Mouse (Mus musculus) heart, embryonic 15.5 days (tissue): Measurements from ENCODE around the gene Rtkn2. TPM values are rescaled to one million over a fixed set of nuclear protein-coding genes. Genes with fewer than 3 reads are reported as not detected.

Experiments used
- ATAC-seq: fragments of 200-750 bp; cut with Nextera tagmentation; replicated peaks from 2 replicates; pipeline ENCODE4 v1.8.0; 2017; ENCODE audit warnings: low read depth, moderate TSS enrichment; ENCODE audit not compliant: insufficient number of reproducible peaks, insufficient read depth, low FRiP score
- H3K27ac ChIP-seq: fragments of 300-500 bp; sonication (generic); 2 replicates; pipeline ENCODE4 v1.5.1; 2015; ENCODE audit warnings: mild to moderate bottlenecking, inconsistent platforms
- H3K27me3 ChIP-seq: fragments of 300-500 bp; sonication (generic); 2 replicates; pipeline ENCODE4 v1.6.1; 2015; ENCODE audit warnings: inconsistent platforms
- H3K36me3 ChIP-seq: fragments of 300-500 bp; sonication (generic); 2 replicates; pipeline ENCODE4 v1.6.1; 2015; ENCODE audit warnings: mild to moderate bottlenecking, inconsistent platforms
- H3K4me1 ChIP-seq: fragments of 300-500 bp; sonication (generic); replicated peaks from 2 replicates; pipeline ENCODE4 v1.6.1; 2015; ENCODE audit warnings: inconsistent platforms
- H3K4me2 ChIP-seq: fragments of 300-500 bp; sonication (generic); 2 replicates; pipeline ENCODE4 v1.6.1; 2015; ENCODE audit warnings: inconsistent platforms, mild to moderate bottlenecking, moderate library complexity
- H3K4me3 ChIP-seq: fragments of 300-500 bp; sonication (generic); 2 replicates; pipeline ENCODE4 v1.5.1; 2015; ENCODE audit warnings: mild to moderate bottlenecking, inconsistent platforms
- H3K9ac ChIP-seq: fragments of 300-500 bp; sonication (generic); 2 replicates; pipeline ENCODE4 v1.6.1; 2015; ENCODE audit warnings: mild to moderate bottlenecking, inconsistent platforms
- H3K9me3 ChIP-seq: fragments of 300-500 bp; sonication (generic); replicated peaks from 2 replicates; pipeline ENCODE4 v1.6.1; 2016; ENCODE audit warnings: inconsistent platforms
- WGBS: fragments of 180-500 bp; shearing (Covaris S2); methylation state at CpG from one replicate; pipeline ENCODE4 v1.1.7; 2015; ENCODE audit warnings: mixed read lengths; 5-methylcytosine and 5-hydroxymethylcytosine counted together
- polyA plus RNA-seq: library from polyadenylated mRNA; unstranded; fragments of >200 nt; fragmentation: Nextera tagmentation; extraction: Ambion mirVana; gene quantifications from 2 replicates; pipeline ENCODE4 v1.2.1, GENCODE M21; 2015

Rtkn2 gene
- polyA plus RNA-seq, 1 experiment from 2014 or later, result 6.3 TPM

DNA sequence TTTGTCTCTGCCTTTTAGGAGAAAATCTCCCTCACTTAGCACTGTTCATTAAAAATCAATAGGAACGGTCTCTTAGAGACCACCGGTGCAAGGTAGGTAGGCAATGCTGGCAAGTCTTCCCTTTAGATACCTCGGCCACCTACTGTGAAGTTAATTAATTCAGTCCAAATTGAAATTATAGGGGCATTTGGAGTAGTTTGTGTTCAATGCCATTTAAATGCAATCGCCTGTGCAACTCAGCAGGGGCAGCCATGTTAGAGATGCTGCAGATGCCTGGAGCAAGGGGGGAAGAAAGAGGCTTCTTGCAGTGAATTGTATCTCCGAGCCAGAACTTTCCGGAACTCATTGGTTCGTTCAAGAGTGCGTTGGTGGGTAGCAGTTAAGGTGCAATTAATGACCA, 65.5 kb downstream of the Rtkn2 start:
- no peak overlapping the region for H3K4me3 ChIP-seq
- 0 out of 2 replicates have a peak, but pooled peaks cover 3% of the 10 kb centered on the region for H3K36me3 ChIP-seq
- H3K9ac ChIP-seq, result no peak overlapping the region
- ATAC-seq, result no peak
- WGBS, result 94% methylated on average over 8 of the region's 8 CpGs
- H3K27ac ChIP-seq, result no peak overlapping the region
- no peaks in the 10 kb centered on the region for H3K27me3 ChIP-seq
- H3K4me2 ChIP-seq, result no peak overlapping the region
- no peaks in the 10 kb centered on the region for H3K9me3 ChIP-seq
- no peaks in the 10 kb centered on the region; the same call in 1 of the 2 replicates for H3K4me1 ChIP-seq

DNA sequence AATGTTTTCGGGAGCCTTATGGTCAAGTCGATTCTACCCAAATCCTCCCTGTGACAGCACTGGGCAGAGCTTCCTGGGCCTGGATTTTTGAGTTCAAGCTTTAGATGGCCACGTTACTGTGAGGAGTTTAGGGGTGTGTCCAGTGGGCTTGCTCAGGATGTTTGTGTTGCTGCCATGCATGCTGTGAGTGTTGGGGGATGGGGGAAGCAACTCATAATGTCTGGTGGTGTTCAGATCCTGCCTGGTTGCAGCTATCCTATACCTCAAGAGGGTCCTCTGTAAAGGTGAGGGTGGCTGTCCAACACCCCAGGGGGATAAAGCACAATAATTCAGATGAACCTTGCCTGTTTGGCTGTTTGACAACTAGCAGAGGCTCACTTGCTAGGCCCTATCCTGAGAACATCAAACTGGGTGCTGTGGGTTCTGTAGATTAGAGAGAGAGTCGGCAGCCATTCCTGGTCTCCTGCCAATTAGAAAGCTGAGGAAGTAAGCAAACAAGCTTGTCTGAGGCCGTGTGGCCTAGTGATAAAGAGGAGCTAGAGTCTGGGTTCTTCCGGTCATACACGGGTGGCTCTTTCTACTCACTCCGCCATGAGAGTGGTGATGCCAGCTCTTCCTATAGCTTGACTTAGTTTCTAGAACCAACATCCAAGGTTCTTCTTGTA, 69.4 kb downstream of the Rtkn2 start:
- no peak overlapping the region for H3K4me2 ChIP-seq

DNA sequence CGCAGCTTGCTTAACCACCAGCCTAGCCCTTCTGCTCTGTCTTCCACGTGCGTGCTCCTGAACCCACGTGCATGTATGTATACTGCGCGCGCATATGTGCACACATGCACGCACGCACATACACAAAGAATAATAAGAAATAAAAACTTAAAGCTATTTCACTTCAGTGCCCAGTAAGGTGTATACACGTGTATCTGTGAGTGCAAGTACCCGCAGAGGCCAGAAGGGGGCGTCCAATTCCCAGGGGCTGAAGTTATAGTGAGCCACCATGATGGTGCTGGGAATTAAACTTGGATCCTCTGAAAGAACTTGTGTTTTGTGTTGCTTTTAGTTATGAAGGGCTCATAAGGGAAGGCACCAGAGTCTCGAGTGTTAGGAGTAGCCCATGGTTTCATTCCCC, 71.5 kb downstream of the Rtkn2 start:
- no peak for ATAC-seq
- 89% methylated on average over 13 of the region's 13 CpGs for WGBS
- Histone ChIP-seq H3K9ac (no peak overlapping the region), H3K27ac (no peak overlapping the region), H3K4me2 (no peak overlapping the region), H3K4me1 (no peaks in the 10 kb centered on the region; the same call in 1 of the 2 replicates), H3K4me3 (no peak overlapping the region), H3K27me3 (no peaks in the 10 kb centered on the region), H3K9me3 (no peaks in the 10 kb centered on the region), H3K36me3 (no peaks in the 10 kb centered on the region)

More for the DNA sequence above, 69.4 kb downstream of the Rtkn2 start:
- Histone ChIP-seq H3K36me3 (no peaks in the 10 kb centered on the region), H3K9ac (no peak overlapping the region), H3K4me3 (no peak overlapping the region), H3K4me1 (no peaks in the 10 kb centered on the region; the same call in 1 of the 2 replicates), H3K9me3 (no peaks in the 10 kb centered on the region), H3K27ac (no peak overlapping the region), H3K27me3 (no peaks in the 10 kb centered on the region)
- no peak for ATAC-seq
- WGBS, result 65% methylated on average over 8 of the region's 8 CpGs

DNA sequence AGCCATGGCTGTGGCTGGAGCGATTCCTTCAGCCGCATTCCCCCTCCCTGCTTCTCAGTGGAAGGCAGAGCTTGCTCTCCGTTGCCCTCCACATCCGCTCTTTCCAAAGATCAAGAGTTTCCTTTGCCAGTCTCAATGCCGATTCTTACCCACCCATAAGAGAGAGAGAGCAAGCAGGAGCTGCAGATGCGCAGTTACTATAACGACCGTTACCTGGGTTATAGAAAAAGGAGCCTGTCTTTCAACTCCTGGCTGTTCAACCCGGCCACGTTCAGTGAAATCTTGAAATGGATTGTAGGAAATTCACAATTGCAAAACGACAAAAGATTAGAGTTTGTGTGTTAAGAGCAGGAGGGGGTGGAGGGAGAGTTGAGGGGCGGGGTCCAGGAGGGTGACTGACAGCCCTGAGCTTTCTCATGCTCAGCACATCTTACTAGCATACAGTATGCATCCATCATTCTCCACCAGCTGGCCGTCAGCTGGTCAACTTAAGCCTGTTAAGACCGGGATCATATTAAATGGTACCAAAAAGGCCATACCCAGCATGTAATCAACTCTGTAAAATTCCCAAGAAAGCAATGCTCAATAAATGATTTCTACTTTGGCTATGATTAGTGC, 72.1 kb downstream of the Rtkn2 start:
- ATAC-seq, result no peak
- H3K9ac ChIP-seq, result no peak overlapping the region
- 87% methylated on average over 14 of the region's 14 CpGs for WGBS
- H3K9me3 ChIP-seq, result no peaks in the 10 kb centered on the region
- H3K4me3 ChIP-seq, result no peak overlapping the region
- H3K4me2 ChIP-seq, result no peak overlapping the region
- peaks cover under 1% of the 10 kb centered on the region; the same call in 1 of the 2 replicates for H3K4me1 ChIP-seq
- H3K27me3 ChIP-seq, result no peaks in the 10 kb centered on the region
- no peak overlapping the region for H3K27ac ChIP-seq
- H3K36me3 ChIP-seq, result no peaks in the 10 kb centered on the region

DNA sequence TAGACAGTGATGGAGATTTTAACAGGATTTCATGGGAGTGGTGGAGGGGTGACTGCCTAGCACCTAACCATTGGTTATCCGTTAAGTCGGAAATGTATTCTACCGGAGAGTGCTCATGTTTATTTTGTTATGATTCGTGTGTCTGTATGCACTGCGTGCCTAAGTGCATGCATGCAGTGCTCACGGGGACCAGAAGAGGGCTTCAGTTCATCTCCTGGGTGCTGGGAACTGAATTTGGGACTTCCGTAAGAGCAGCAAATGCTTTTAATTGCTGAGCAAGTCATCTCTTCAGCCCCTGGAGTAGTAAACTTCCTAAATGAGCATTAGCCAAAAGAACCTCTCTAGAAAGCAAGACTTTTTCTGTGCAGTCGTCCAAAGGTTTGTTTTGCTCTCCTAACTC, 72.9 kb downstream of the Rtkn2 start:
- H3K9me3 ChIP-seq, result no peaks in the 10 kb centered on the region
- no peaks in the 10 kb centered on the region for H3K36me3 ChIP-seq
- H3K4me1 ChIP-seq, result peaks cover 3% of the 10 kb centered on the region; the same call in 1 of the 2 replicates
- no peak overlapping the region for H3K27ac ChIP-seq
- WGBS, result 89% methylated on average over 8 of the region's 8 CpGs
- H3K27me3 ChIP-seq, result no peaks in the 10 kb centered on the region
- H3K4me2 ChIP-seq, result no peak overlapping the region
- no peak overlapping the region for H3K9ac ChIP-seq
- no peak overlapping the region for H3K4me3 ChIP-seq
- ATAC-seq, result no peak

DNA sequence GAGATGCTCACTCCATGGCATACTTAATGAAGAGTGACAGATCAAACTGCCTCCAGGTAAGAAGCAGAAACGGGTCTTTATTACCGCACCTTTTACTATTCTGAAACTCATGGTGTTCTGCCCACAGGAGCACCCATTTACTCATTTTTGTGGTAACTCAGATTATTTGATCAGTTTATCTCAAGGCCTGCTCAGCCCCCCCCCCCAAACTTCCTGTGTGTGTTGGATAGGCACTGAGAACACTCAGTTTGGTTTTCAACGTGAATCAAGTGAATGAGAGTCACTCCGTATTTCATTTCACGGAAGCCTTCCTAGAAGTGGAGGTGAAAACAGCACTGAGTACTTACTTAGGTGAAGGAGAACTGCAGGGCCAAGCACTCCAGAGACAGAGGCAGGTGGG, 74.8 kb downstream of the Rtkn2 start:
- Histone ChIP-seq H3K4me3 (no peak overlapping the region), H3K36me3 (no peaks in the 10 kb centered on the region), H3K9me3 (no peaks in the 10 kb centered on the region), H3K4me1 (0 out of 2 replicates have a peak, but pooled peaks cover 3% of the 10 kb centered on the region), H3K4me2 (no peak overlapping the region), H3K27me3 (no peaks in the 10 kb centered on the region), H3K27ac (no peak overlapping the region), H3K9ac (no peak overlapping the region)
- ATAC-seq, result no peak
- 82% methylated on average over 5 of the region's 5 CpGs for WGBS

DNA sequence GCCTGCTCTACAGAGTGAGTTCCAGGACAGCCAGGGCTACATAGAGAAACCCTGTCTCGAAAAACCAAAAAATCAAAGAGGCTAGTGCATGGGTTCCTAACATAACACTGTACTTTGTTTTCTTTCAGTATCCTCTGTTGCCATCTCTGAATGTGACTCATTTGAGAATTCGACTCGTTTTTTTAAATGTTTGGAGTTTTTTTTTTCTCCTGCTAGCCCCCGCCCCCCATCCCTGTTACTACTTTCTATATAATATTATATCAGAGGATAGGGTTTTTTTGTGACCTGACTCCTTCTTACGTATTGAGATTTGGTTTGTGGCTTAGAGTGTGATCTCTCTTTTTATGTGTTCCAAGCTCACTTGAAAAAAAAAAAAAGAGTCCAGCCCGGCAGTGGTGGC, 75.3 kb downstream of the Rtkn2 start:
- no peak overlapping the region for H3K4me3 ChIP-seq
- 0 out of 2 replicates have a peak, but pooled peaks cover 3% of the 10 kb centered on the region for H3K4me1 ChIP-seq
- no peak for ATAC-seq
- no peak overlapping the region for H3K9ac ChIP-seq
- no peaks in the 10 kb centered on the region for H3K36me3 ChIP-seq
- no peaks in the 10 kb centered on the region for H3K27me3 ChIP-seq
- H3K9me3 ChIP-seq, result no peaks in the 10 kb centered on the region
- WGBS, result 80% methylated on average over 6 of the region's 6 CpGs
- H3K27ac ChIP-seq, result no peak overlapping the region
- no peak overlapping the region for H3K4me2 ChIP-seq

DNA sequence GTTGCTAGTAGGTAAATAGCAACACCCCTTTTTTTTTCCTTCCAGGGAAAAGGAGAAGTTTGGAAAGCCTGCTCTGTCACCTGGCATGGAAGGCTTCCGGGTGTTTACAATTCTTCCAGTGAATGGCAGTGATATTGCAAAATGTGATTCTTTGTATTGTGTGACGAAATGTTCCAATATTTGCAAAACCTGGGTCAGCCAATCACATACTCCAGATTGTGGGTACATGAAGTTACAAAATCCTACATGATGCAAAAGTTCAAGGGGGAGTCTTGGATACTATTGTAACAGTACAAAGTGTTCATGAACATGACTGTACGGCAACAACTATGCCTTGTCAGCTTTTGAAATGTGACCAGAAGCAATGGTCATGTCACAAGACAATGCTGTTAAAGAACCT, 78.5 kb downstream of the Rtkn2 start:
- Histone ChIP-seq H3K9ac (no peak overlapping the region), H3K4me3 (no peak overlapping the region), H3K4me1 (0 out of 2 replicates have a peak, but pooled peaks cover 3% of the 10 kb centered on the region), H3K36me3 (no peaks in the 10 kb centered on the region), H3K4me2 (no peak overlapping the region), H3K9me3 (no peaks in the 10 kb centered on the region), H3K27me3 (no peaks in the 10 kb centered on the region), H3K27ac (no peak overlapping the region)
- 94% methylated on average over 3 of the region's 3 CpGs for WGBS
- no peak for ATAC-seq

DNA sequence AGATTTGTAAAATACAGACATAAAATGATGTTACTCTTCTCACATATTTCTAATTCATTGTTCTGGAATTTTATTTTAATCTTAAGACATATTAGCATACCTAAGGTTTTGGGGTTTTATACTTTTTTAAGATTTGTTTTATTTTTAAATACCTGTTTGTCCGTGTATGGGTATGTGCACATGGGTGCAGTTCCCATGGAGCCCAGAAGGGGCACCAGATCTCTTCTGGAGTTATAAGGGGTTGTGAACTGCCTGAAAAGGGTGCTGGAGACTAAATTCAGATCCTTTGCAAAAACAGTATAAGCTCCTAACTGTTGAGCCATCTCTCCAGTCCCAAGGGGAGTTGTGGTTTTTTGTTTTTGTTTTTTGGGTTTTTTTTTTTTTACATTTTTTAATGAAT, 79.0 kb downstream of the Rtkn2 start:
- Histone ChIP-seq H3K36me3 (no peaks in the 10 kb centered on the region), H3K4me1 (0 out of 2 replicates have a peak, but pooled peaks cover 3% of the 10 kb centered on the region), H3K27me3 (no peaks in the 10 kb centered on the region), H3K4me3 (no peak overlapping the region), H3K9me3 (no peaks in the 10 kb centered on the region), H3K4me2 (no peak overlapping the region), H3K27ac (no peak overlapping the region), H3K9ac (no peak overlapping the region)
- no peak for ATAC-seq
- 100% methylated on average over 1 of the region's 1 CpGs for WGBS

DNA sequence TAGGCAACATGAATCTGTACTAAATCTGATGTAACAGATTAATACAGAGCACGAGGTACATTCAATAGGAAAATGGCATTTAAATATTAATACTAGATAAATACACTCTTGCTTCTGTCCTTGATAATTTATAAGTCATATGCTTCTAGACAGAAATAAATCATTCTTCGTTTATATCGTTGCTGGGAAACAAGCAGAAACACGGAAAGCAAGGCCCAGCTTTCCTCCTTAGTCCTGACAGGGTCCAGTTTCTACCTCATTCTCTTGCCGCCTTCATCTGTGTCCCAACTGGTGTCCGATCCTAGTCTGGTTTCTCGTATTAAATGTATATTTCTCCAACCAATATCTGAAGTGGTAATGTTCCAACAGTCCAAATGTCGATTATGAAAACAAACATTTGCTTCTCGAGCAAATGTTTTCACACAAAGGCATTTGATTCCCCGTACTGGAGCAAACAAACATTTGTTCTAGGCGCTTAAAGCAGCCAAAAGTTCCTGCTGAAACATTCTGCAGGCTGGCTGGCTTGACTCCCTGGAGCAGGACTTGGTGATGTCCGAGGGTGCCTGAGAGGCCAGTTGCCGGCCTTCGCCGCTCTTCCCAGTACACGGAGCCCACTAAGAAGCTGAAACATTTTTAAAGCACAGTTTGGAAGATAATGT, 81.3 kb downstream of the Rtkn2 start:
- no peaks in the 10 kb centered on the region for H3K27me3 ChIP-seq
- H3K36me3 ChIP-seq, result no peaks in the 10 kb centered on the region
- peak overlapping the region; percentile 56; the same call in 1 of the 2 replicates for H3K27ac ChIP-seq
- H3K4me3 ChIP-seq, result no peak overlapping the region
- no peak overlapping the region for H3K9ac ChIP-seq
- 61% methylated on average over 16 of the region's 16 CpGs for WGBS
- H3K4me1 ChIP-seq, result 0 out of 2 replicates have a peak, but pooled peaks cover 5% of the 10 kb centered on the region
- ATAC-seq, result no peak
- no peak overlapping the region for H3K4me2 ChIP-seq
- H3K9me3 ChIP-seq, result no peaks in the 10 kb centered on the region

DNA sequence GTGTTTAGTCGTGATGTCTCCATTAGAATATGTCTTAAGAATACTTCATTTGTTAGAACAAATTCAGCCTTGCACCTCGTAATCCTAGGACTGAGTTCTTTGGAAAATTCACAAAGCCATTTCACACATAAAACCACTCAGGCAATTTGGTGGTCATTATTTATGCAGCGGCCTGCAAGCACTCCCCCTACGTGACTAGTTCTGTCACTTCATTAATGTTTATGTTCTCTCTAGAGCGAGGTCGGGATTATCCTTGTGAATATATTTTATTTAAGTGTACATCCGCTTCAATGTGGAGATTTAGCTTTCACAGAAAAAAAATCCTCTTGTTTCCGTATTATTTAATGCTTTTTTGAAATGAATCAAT, 81.9 kb downstream of the Rtkn2 start:
- no peak overlapping the region for H3K4me2 ChIP-seq

More for the DNA sequence above, 81.9 kb downstream of the Rtkn2 start:
- H3K27ac ChIP-seq, result peak overlapping the region; percentile 56; the same call in 1 of the 2 replicates
- H3K4me3 ChIP-seq, result no peak overlapping the region
- no peaks in the 10 kb centered on the region for H3K27me3 ChIP-seq
- no peak for ATAC-seq
- WGBS, result 71% methylated on average over 8 of the region's 8 CpGs
- H3K36me3 ChIP-seq, result no peaks in the 10 kb centered on the region
- H3K9ac ChIP-seq, result no peak overlapping the region
- H3K9me3 ChIP-seq, result no peaks in the 10 kb centered on the region
- H3K4me1 ChIP-seq, result 0 out of 2 replicates have a peak, but pooled peaks cover 5% of the 10 kb centered on the region
